Mouse (Mus musculus): ENCODE measurements around the gene Elp5. TPM values are rescaled to one million over a fixed set of nuclear protein-coding genes. Genes with fewer than 3 reads are reported as not detected.
"Not testable (repeated sequence)": the region's sequence is repeated elsewhere in the genome, so short reads cannot be mapped to it uniquely, and the experiment has no call there.

The Elp5 gene
- total RNA-seq, 2 experiments from 2014 or later = 88.5 to 93.9 TPM

DNA sequence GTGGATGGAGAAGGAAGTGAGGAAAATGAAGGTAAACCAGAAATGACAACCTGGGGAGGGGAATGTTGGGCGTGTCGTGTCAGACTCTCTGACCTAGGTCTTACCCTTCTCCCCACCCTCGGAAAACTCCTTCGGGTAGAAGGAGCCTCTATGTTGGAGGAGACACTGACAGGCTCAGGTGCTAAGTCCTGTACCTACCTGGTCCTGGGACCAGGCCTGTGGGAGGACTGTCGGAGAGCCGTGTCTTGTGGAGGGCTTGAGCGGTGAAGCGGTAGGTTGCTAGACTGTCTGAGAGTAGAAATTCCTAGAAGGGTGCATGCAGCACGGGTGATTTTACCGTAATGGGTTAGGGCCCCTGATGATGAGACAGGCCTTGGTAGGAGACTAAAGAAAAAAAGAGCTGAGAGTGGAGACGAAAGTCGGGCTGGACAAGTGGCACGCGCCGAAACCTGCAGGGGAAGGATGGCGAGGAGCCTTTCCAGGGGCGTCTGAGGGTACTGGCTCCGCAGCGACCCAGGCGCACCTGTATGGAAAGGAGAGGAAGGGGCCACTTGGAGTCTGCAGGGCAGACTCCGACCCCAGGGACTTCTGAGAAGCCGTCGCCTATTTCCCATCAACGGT, 17.6 kb downstream of the Elp5 start, which contains the start of gene Cldn7:
Cldn7 (plus strand) TSS at position 130 of the 621 bp plus-strand sequence.
- no peak for DNase-seq (ENCODE audit: low spot score in 2 of 2)

DNA sequence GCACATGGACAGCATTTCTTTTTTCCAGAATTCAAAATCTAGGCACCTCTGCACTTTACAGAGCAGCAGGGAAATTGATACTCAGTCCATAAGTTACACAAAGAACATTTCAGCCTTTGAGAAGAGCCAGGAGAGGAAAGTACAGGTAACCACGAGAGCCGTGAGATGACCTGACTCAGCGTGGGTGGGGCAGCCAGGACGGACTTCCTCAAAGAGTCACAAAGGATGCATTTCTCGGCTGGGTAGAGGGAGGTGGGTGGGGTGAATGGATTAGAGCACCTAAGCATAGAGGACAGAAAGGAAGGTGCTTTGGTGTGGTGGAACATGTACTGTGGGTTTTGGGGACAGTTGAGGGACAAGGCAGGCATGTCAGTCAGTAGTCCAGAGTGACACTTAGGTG, 20.5 kb downstream of the Elp5 start:
- DNase-seq (ENCODE audit: low spot score in 2 of 2) = no peak

DNA sequence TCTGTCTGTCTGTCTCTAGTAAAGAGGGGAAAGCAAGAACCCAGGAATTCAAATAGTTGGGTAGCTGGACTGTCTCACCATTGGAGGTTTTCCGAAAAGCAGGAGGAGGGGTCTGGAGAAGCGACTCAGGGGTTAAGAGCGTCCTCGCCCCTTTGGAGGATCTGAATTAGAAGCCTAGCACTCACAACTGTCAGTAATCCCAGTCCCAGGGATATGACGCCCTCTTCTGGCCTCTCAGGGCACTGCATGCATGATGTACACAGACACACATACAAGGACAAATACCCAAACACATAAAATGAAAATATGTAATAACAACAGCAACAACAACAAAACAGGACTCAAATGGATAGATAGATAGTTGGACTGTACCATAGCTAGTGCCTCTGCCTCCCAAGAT, 21.7 kb downstream of the Elp5 start:
- DNase-seq (ENCODE audit: low spot score in 2 of 2) = no peak

DNA sequence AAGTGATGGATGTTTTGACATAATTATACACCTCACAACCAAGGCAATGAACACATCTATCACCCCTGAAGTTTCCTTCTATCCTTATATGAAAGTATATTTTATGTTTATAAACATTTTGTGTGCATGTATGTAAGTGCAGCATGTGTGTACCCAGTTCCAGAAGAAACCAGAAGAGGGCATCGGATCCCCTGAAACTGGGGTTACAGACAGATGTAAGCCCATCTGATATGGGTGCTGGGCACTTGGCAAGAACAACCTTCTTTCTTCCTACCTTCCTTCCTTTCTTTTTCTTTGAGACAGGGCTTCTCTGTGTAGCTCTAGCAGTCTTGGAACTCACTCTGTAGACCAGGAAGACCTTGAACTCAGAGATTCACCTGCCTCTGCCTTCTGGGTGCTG, 26.1 kb downstream of the Elp5 start:
- no peak for DNase-seq (ENCODE audit: low spot score in 2 of 2)

DNA sequence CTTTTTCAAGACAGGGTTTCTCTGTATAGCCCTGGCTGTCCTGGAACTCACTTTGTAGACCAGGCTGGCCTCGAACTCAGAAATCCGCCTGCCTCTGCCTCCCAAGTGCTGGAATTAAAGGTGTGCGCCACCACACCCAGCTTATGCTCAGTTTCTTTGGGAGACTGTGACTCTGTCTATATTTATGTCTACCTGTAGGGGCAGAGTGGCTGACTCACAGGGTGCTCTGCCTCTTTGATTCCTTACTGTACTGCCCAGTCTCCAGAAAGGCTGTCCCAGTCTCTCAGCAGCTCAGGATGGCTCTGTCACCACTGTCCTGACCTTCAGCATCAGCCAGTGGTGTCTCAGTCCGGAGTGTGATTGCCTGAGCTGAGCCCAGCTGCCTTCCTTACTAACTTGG, 26.7 kb downstream of the Elp5 start:
- not testable (repeated sequence) for DNase-seq (ENCODE audit: low spot score in 2 of 2)

GRCm38 (mm10) chr11:69953267-69953915, 28.9 kb downstream of the Elp5 start:
- DNase-seq (ENCODE audit: low spot score in 2 of 2) = no peak

DNA sequence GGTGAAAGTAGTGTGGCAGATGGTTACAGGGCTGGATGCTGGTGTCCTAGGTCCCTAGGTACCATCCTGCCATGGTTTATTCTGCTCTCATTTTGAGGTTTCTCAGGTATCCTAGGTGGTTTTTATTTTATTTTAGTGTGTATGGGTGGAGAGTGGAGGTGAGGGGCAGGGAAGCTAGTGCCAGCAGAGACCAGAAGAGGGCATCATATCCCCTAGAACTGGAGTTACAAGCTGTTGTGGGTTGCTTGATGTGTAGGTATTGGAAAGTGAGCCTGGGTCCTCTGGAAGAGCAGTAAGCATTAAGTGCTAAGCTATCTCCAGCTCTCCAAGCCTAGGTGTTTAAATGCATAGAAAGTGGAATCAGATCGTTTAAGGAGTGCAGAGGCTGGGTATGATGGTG, 30.0 kb downstream of the Elp5 start:
- DNase-seq (ENCODE audit: low spot score in 2 of 2) = no peak

- DNase-seq (ENCODE audit: low spot score in 2 of 2) = no peak
These were observed 31.4 kb downstream of the Elp5 start for GRCm38 (mm10) chr11:69950807-69951459.

DNA sequence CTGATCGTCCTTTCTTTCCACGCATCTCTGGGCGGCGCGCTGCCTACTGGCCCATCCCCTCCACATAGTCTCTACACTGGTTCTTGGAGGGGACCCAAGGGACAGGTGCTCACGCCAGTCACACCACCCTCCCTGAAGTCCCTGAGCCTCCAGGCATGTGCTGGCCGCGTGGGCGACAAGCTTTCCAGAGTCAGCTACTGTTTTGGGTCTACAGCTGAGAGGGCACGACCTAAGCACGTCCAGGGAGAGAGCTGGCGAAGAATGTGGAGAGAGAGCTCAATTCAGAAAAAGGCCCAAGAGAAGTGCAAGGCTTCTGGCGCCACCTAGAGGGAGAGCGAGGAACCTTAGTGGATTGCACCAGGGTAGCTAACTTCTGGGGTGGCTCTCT, 33.6 kb downstream of the Elp5 start:
- DNase-seq (ENCODE audit: low spot score in 2 of 2) = peak; percentile 77 to 78

- DNase-seq (ENCODE audit: low spot score in 2 of 2) = peak; percentile 62 to 77
These were observed 34.1 kb downstream of the Elp5 start, which contains the start of gene Slc2a4 for GRCm38 (mm10) chr11:69948066-69948762. Gene Slc2a4, minus strand, starts transcription at chr11:69948188.

DNA sequence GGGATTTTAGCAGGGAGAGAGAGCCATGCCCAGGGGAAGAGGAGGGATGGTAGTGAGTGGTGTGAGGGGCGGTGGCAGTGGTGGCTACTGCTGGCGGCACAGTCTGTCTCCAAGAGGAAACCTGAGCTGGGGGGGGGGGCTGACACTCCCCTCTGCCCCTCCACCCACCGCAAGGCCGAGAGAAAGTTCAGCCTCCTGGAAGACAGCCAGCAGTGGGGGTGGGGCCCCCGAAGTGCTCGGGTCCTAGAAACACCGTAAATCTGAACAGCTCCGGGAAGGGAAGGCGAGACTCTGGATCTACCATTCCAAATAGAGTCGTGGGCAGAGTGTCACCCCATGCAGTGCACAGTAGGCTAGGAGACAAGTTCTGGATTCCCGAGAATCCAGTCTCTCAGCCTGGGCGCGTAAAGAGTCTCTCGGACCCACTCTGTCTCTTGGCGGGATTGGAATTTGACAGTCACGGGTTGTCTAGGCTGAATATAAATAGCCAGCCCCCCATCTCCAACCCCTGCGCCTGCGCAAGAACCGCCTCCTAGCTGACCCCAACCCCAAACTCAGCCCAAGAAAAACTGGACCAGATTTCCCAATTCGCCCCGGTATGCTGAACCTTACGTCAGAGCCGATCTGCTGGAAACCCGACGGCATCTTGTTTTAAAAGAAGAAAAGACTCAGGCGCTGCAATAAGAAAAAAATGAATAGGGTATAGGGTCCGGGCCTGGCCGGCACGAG, 34.8 kb downstream of the Elp5 start:
- no peak for DNase-seq (ENCODE audit: low spot score in 2 of 2)

DNA sequence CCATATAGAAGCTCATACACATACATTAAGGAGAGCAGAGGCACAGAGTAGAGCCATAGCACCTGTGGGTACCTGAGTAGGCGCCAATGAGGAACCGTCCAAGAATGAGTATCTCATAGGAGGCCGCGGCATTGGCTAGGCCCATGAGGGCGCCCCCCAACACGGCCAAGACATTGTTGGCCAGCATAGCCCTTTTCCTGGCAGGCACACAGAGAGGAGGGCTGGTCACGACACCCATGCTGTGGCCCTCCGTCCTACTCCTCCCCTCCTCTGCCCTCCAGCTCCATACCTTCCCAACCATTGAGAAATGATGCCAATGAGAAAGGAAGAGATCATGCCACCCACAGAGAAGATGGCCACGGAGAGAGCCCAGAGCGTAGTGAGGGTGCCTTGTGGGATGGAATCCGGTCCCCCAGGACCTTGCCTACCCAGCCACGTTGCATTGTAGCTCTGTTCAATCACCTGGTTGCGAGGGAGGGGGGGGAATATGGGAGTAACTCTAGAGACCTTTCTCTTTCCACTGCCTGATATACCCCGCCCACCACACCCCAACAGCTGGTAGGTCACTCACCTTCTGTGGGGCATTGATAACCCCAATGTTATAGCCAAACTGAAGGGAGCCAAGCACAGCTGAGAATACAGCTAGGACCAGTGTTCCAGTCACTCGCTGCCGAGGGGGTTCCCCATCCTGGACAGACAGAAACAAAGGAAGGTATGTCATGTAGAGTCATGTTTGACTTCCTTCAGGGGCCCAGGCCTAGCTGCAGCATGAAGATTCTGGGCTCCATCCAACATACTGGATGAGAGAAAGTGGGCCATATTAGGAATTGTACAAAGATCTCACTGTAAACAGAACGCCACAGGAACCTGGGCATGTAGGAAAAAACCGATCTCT, 36.1 kb downstream of the Elp5 start:
- no peak for DNase-seq (ENCODE audit: low spot score in 2 of 2)

DNA sequence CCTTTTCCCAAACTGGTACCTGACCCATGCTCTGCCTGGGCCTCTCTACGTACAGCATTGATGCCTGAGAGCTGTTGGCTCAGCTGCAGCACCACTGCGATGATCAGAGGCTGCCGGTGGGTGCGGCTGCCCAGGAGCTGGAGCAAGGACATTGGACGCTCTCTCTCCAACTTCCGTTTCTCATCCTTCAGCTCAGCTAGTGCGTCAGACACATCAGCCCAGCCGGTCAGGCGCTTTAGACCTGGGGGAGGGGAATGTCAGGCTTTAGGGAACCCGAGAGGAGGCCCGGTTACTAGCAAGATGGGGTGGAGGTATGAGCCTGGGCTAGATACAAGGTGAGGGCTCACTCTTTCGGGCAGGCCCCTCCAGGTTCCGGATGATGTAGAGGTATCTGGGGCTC, 37.1 kb downstream of the Elp5 start:
- no peak for DNase-seq (ENCODE audit: low spot score in 2 of 2)

- DNase-seq (ENCODE audit: low spot score in 2 of 2) = no peak
These were observed 41.4 kb downstream of the Elp5 start for GRCm38 (mm10) chr11:69940962-69941361.

- DNase-seq (ENCODE audit: low spot score in 2 of 2) = no peak
These were observed 42.6 kb downstream of the Elp5 start for GRCm38 (mm10) chr11:69939731-69940130.

- DNase-seq (ENCODE audit: low spot score in 2 of 2) = no peak
These were observed 43.1 kb downstream of the Elp5 start for GRCm38 (mm10) chr11:69939181-69939580.

- DNase-seq (ENCODE audit: low spot score in 2 of 2) = no peak
These were observed 43.8 kb downstream of the Elp5 start for GRCm38 (mm10) chr11:69938401-69938979.

- no peak for DNase-seq (ENCODE audit: low spot score in 2 of 2)
These were observed 44.5 kb downstream of the Elp5 start for GRCm38 (mm10) chr11:69937834-69938233.

DNA sequence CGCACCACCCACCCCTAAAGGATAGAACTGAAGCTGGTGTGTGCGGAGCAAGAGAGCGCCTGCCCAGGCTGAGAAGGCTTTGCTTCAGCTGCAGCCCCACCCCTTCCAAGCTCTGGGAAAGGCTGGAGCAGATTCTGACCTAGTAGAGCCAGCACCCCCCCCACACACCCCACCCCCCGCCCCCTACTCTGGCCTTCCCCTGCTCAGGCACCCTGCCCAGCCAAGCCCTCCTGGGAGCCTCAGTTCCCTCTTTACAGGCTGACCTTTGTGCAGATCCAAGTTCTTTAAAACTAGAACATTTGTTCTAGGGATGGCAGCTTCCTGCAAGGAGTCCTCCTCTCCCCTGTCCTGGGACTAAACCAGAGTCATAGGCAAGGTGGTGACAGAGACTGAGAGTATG, 44.9 kb downstream of the Elp5 start:
- no peak for DNase-seq (ENCODE audit: low spot score in 2 of 2)

Data from layer of hippocampus, postnatal 14 days (tissue).